Mouse (Mus musculus): ENCODE measurements around the gene Misp.

DNA sequence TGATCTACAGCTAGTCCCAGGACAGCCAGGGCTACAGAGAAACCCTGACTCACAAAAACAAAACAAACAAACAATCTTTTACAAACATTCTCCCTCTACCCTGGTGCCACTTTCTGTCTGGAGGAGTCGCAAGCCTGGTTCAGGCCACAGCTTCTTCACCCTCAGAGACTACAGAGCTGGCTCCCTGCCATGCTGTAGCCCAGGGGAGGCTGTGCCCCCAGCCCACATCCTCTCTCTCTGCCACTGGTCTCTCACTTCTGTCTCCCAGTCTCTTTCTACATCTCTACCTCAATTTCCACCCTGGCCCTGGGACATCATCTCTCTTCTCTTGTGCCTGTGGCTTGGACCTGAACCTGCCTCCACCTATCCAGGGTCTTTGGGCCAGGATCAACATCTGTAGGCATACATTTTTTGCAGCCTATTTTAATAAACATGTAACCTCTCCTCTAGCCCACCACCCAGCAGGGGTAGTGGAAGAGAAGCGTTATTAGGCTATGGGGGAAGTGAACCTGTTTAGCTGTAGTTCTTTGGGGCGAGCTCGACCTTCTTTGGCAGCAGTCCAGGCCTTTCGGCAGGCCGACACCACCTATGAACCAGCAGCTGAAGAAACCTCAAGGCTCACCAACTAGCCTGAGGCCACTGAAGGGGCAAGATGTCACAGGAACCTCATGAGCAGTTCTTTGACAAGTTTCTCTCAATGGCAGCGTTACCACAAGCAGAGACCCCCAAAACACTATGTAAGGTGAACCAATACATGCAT lies 11.4 kb downstream of the Misp start:
- TF ChIP-seq CTCF (IDR thresholded peaks at IDR 0.05; ENCODE audit: control insufficient read depth, insufficient read depth, low read length) (no peak), POLR2A (IDR thresholded peaks at IDR 0.05; ENCODE audit: borderline replicate concordance, control insufficient read depth, low read depth, low read length) (no peak)
